Mouse (Mus musculus): ENCODE results near the gene Usp33.

The Usp33 gene

DNA sequence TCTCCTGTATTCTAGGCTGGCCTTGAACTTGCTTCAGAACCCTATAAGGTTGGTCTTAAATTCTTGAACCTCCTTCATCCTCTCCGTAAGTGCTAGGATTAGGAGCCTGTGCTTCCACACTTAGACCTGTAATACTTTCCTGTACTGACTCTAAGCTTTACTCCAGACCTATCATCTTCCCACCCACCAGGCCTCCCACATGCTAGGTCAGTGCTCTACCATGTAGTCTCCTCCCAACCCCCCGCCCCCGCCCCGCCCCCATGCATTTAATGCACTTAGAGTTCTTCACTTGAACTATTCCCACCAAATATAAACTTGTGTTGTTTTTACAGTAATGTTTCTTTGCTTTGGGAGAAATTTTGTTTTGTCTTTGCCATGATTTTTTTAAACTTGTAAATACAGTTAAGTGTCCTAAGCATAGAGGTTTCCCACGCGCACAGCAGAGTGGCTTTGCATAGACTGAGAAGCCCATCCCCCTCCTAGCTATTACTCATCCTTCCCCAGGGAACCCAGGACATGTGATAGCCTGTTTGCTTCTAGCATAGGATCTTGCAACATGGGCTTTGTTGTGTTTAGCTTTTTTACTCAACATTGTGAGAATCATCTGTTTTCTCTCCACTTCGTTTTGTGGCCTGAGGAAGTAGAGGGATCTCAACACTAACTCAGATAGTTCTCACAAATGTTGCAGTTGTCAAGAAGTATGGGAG, 55.8 kb downstream of the Usp33 start:
- DNase-seq (ENCODE audit: low spot score) = peak; percentile 71

DNA sequence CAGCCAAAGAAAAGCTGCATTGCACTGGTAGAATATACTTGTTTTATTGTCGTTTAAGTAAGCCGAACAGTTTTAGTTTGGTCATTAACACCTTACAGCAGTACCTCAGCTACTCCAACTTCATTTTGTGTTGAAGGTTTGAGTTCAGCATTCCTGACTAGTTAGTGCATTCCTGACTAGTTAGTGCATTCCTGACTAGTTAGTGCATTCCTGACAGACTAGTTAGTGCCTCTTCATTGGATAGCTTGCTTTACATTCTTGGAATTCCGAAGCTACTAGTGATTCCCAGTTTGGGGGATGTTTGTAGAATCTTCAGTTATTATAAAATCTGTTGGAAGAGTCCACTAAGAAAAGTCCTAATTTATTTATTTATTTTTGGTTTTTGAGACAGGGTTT, 56.4 kb downstream of the Usp33 start:
- no peak for DNase-seq (ENCODE audit: low spot score)

DNA sequence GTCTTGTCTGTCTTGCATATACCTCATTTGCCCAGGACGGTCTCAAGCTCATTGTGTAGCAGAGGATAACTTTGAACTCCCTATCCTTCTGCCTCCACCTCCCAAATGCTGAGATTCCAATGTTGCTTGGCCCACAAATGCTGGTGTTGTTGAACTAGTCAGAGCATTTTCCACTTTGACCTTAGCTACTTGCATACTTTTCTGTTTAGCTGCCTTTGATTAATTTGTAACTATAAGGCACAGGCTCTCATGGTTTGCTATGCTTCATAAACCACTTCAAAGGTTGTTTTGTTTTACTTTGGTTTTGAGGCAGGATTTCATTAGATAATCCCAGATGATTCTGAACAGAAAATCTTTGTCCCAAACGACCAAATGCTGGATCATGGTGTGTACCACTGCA, 57.5 kb downstream of the Usp33 start:
- DNase-seq (ENCODE audit: low spot score) = peak; percentile 34

DNA sequence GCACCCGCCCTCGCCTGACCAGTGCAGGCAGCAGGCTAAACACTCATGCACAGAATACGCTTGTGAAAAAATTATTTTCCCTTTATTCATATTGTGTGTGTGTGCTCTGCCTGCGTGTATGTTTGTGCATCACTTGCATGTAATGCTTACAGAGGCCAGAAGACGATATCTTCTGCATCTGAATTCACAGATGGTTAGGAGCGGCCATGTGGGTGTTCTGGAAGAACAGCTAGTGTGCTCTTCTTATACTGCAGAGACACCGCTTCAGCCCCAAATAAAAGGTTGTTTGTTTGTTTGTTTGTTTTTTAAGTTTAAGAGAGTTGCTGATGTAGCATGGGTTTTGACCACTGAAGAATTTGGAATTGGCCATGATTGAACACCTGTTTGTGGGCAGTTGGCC, 59.1 kb downstream of the Usp33 start:
- DNase-seq (ENCODE audit: low spot score) = no peak

DNA sequence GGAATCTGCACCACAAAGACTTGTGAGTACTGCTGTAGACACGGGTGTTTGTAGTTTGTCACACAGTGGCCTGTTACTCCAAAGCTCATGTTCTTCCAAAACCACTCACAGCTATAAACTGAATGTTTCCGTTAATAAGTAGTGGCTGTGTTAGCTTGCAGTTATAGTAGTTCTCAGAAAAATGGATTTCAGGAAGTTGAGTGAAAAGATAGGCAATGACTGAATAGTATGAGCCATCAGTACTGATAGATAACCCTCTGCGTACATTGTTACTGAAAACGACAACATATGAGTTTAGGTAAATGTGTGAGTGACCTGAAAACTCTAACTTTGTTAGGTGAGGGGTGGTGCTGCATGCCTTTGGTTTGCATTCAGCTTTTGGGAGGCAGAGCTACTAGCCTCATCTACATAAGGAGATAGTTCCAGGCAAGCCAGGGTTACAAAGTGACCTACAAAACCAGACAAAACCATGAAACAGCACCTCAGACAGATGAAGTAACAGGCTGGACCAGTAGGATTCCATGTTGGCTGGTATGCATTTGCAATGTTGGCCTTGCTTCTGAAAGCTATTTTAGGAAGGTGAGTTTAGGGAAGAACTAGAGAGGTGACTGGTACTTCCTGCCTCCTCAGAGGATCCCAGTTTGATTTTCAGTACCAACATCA, 59.8 kb downstream of the Usp33 start:
- DNase-seq (ENCODE audit: low spot score) = no peak

DNA sequence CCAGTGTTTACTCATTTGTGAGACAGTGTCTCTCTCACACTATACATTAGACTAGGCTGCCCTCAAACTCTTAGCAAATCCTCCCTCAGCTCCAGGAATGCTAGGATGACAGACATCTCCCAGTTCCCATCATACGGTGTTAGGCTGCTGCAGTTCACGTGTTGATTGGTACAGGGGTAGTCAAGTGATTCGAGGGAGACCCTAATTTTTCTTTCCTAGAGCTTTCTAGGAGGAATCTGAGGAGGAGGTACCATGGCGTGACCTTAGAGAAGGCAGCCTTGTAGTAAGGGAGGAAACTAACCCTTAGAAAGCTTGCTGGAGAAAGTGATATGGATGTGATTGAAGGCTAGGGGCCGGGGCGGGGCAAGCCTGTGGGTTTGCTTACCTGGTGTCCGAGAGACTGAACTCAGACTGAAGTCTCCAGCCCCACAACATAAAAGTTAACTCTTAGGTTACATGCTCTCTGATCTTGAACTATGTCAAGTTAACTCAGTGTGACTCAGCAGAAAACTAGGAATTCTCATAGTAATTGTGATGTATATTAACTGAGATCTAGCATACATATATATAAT, 64.8 kb downstream of the Usp33 start:
- no peak for DNase-seq (ENCODE audit: low spot score)

DNA sequence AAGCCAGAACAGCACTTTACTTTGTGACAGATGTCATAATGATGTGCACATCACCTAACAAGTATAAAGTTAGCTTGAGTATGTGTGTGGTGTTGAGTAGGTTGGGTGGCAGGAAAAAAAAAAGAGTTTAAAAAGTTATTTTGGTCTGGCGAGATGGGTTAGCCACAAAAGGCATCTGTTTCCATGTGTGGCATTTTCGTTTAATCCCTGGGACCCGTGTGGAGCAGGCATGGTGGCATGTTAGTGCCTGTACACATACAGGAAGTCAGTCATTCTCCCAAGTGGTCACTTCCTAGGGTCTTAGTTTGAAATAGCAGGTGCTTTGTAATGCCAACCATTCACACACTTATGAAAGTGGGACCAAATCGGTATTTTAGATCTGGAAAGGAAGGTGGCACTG, 66.1 kb downstream of the Usp33 start:
- DNase-seq (ENCODE audit: low spot score) = no peak

DNA sequence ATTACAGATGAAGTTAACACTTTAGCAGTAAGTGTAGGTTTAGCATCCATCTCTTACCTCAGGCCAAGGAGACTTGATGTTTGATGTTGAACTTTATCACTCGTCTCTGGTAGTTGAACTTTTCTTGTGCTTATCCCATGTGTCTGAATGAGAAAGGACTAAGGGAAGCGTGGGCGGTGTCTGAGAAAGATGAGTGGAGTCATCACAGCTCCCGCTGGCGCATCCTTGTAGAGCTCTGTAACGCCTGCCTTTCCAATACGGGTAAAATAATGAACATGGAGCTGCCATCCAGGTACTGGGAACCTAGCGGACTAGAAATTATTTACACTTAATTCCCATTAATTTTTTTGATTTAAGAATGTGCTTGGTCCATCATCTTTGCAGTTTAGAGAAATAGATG, 82.6 kb downstream of the Usp33 start:
- DNase-seq (ENCODE audit: low spot score) = no peak

DNA sequence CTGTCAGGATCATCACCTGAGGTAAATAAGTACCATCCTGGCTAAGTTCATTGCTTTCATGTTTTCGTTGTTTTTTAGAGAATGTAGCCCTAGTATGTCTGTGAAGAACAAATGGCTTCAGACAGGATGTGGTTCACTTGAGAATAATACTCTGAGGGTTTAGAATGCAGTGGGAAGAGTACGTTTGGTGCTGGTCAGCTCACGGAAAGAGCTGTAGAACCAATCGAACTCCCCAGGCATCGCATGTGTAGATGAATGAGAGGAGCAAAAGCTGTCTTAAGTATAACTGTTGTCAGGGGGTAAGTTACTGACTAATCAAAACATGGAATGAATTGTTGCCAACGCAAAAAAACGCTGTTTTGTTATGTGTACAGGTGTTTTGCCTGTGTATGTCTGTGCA, 86.4 kb downstream of the Usp33 start:
- no peak for DNase-seq (ENCODE audit: low spot score)

DNA sequence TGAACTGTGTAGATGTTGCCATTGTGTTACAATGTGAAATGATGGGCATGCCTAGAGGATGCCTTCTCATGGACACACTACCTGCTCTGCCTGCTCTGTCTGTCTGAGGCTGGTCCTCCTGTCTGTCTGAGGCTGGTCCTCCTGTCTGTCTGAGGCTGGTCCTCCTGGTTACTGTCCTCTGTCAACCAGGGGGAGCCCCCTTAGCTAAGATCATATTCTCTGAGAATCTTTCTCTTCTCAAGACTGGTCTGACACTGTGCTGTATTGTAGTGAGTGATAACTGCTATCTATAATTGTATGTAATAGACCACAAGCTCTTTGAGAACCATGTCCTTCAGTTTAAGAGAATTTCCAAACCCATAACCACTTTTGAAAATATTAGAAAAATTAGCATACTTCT, 89.3 kb downstream of the Usp33 start:
- DNase-seq (ENCODE audit: low spot score) = no peak

DNA sequence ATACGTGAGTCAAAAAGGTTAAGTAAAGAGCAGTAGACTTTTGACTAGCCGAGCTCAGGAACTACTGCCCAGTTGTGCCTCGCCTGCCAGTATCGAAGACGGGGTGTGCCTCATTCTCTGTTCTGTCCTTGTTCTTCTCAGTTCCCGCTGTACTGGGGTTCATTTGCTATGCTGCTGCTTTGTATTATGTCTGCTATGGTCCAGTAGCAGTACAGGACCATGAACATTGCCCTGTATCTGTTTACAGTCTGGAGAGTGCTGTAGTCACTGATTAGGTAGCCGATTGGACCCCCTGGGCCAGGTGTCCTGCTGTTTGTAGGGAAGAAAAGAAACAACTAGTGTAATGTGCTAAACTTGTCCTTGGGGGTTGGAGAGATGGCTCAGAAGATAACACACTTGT, 91.8 kb downstream of the Usp33 start:
- no peak for DNase-seq (ENCODE audit: low spot score)

DNA sequence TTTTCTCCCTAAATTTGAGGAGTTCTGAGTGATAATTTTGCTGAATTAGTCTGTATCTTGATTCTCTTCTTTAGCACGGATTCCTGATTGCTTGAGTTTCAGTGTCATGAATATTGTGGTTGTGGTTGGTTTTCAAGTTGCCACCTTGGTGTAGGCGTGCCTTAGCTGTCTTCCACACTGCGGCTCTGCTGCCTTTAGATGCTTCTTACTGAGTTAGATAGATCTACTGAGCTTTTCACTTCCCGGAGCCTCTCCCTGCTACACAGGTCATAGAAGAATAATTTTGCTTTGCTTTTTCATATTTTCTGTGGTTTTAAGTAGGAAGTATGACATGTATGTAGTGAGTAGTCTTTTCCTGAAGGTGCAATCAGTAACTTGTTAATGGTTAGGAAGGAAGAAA, 96.5 kb downstream of the Usp33 start:
- no peak for DNase-seq (ENCODE audit: low spot score)

All from yolk sac, embryonic 10.5 days (tissue).